Mouse (Mus musculus) embryo, embryonic 9.5 days (tissue): ENCODE data around the gene Gm11437.

Source experiments
- DNase-seq: peaks from one replicate; pipeline ENCODE4 v3.0.0-alpha.2; 2017; ENCODE audit errors: extremely low spot score

The Gm11437 gene

DNA sequence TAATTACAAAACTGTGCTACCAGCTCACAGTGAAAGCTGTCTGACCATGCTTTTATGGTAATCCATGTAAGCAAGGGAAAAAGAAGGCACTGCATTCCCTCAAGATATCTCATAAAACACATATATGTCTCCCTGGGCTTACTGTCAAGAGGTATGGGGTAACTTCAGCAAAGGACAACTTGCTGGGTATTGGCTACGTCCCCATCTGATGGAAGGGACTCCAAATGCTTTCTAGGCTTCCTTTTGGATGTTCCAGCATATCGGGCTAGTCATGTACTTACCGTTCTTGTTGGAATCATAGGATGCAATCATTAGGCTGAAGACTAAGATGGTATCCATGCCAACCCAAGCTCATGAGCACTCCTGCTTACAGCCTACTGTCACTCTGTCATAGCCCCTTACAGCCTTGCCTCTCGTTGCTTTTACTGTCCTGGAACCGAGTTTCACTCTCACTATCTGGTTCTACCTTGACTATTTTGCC, at the start of gene Gm11437:
Gene Gm11437 (minus strand): TSS at position 431 of the 481 bp plus-strand sequence.
- no peak for DNase-seq

DNA sequence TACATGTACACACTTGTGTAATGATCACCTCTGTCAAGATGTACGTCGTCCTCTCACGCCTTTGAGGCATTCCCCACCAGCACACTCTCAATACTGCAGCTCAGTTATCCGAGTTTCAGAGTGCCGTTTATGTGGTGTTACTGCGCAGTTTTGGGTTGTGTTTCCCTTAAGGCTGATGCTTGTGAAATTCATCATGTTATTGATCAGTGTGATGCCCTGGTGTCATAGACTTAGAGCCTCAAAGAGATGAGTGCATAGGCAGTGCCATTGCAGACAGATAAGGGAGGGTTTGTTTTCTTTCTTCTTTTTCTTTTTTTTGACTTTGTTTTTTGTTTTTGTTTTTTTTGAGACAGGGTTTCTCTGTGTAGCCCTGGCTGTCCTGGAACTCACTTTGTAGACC, 43.6 kb upstream of the Gm11437 start:
- no peak for DNase-seq

DNA sequence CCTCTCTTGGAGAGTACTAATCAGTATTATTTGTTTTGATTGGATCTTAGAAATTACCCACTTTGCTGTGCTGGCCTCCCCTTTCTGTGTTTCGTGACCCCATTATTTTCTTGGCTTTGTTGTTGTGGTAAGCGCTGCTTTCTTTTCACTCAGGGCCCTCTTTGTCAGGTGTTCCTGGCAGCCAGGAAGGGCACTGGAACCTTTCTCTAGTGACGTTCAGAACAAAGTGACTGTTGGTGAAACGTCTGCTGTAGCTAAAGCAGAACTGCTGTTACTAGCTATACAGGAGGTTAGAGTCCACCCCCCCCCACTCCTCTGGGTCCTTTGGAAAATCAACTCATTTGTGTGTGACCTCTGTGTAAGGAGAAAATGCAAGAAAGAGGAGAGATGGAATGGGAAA, 38.5 kb upstream of the Gm11437 start:
- no peak for DNase-seq

DNA sequence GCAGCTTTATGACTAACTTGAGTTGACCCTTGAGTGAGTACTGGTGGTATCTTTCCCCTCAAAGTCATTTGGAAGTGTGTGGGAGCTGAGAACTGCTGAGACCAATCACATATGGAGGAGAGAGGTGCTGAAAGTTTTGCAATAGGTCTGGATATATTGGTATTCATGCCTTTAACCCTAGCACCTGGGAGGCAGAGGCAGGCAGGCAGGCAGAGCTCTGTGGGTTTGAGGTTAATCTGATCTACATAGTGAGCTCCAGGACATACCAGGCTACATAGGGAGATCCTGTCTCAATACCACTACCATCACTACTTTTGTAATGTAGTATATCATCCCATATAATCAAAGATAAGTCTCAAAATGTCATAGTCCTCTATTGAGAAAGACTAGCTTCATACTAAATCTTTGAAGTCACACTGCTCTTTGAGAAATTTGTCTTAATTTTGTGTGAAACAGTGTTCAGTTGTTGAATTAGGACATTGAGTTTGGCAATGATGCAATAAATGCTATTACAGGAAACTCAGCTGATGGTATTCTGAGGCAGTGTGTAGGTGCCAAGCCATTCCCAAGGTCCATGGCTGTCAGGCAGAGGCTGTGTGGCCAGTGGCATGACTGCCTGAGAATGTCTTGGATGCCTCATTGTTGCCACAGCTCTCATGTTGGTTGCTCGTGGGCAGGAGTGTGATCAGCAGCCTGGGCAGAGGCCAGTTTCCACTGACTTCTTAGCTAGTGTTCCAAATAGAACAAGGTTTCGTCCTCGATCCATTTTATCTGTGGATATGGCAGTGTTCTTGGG, 30.5 kb upstream of the Gm11437 start:
- DNase-seq, result no peak

DNA sequence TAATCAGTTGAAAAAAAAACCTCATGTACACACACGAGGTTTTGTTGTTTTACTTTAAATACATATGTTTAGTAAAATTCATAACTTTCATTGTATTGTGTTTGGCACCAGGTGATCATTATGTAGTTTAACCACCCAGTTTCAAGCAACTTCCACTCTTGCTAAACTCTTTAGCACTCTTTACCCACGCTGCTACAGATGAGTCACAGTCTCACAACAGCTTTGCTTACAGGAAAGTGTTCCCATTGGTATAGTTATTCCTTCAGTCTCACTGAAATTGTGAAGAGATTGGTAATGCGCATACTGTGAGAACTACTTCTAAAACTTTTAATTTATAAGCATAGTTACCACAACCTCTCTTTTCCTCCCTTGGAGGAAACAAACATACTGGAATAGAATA, 27.5 kb upstream of the Gm11437 start:
- DNase-seq, result no peak

DNA sequence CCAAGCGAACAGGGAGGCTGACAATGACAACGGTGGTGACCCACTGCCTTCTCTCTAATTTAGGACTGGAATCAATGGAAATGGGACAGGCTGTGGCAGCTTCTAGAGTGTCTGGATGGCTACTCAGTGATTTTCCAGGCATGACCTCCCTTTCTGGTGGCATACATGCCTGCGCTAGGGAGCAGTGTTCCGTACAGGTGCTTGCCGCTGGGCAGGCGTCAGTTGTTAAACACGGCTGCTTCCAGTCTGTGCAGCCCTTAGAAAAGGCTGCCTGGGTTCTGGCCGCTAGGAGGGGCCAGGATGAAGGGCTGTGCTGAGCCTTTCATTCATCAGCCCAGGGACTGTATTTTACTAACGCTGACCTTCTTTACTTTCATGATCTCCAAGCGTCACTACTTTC, 26.0 kb upstream of the Gm11437 start:
- DNase-seq, result no peak

DNA sequence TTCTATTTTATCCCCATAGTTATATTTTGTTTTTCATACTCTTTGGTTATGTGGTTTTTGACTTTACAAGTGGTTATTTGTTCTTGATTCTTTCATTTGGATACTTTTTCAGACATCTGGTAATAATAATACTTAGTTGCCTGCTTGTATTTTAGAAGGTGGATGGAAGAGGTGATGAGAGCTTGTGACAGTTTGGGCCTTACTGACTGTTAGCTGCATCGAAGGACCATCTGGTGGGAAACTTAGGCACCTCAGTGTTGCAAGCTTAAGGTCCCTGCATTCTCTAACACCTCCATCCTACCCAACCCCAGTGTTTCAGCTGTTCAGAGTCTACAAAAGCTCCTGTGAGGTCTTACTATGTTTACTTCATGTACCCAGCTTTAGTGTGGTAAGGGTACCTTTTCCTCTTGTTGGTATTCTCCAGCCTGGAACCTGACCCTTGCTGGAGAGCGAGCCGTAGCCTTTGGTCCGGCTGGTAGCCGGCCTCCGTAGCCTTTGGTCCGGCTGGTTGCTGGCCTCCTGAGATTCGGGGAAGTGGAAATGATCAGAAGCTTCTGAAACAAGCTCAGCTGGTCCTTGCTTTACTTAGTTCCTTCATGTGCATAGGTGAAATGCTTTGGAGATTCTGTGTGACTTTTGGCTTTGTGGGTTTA, 23.4 kb upstream of the Gm11437 start:
- DNase-seq, result no peak

DNA sequence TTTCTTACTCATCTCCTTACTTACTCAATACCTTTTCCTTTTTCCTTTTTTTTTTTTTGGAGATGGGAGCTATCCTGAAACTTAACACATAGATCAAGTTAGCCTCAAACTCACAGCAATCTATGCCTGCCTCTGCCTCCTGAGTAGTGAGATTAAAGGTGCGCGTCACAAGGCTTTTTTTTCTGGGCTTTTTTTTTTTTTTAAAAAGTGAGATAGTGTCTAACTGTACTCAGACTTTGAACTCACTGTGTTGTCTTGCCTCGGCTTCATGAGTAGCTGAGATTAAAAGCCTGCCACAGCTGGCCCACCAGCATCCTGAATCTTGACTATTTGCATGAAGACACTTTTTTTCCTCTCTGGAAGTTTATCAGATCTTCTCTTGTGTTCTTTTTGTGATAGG, 21.3 kb upstream of the Gm11437 start:
- DNase-seq, result no peak

DNA sequence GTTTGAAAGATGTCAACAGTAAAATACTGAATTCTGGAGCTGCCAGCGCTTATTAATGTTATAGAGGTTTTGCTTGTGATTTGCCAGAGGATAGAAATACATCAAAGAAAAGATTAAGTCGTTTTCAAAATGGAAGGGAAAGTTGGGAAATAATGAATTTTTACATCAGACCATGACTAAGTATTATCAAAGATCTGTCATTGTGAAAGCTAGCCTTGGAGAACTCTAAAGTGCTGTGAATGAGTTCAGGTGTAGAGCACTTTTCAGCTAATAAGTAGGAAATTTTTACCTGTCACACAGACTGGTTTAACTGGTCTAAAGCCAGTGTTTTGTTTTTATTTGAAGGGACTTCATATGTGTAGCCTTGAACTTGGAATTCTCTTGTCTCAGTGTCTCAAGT, 14.0 kb upstream of the Gm11437 start:
- no peak for DNase-seq

DNA sequence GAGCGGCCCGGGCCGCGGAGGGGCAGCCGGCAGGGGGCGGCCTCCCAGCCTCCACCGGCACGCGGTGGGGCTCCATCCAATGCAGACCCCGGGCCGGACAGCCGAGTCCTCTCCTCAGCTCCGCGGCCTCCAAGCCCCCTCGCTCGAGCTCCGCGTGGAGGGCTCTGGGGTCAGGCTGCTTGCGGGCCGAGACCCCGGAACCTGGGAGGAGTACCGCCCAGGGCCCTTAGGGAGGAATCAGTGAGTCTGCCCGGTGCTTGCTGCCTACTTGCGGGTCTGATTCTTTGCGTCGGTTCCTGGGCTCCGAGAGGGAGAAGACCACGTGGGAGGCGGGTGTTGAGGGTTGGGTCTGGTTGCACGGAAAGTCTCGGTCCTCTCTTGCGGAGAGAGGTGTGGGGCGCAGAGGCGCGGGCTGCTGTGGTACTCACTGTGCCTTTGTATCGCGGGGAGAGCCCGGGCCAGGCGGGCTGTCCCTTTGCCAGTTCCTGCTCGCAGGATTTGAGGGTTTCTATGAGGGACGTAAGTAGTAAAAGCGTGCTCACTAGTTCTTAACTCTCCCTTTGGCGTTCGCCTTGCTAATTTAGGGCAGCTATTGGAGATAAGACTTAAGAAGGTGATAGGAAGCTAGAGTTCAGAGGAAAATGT, 12.8 kb upstream of the Gm11437 start:
- DNase-seq, result peak; percentile 89

DNA sequence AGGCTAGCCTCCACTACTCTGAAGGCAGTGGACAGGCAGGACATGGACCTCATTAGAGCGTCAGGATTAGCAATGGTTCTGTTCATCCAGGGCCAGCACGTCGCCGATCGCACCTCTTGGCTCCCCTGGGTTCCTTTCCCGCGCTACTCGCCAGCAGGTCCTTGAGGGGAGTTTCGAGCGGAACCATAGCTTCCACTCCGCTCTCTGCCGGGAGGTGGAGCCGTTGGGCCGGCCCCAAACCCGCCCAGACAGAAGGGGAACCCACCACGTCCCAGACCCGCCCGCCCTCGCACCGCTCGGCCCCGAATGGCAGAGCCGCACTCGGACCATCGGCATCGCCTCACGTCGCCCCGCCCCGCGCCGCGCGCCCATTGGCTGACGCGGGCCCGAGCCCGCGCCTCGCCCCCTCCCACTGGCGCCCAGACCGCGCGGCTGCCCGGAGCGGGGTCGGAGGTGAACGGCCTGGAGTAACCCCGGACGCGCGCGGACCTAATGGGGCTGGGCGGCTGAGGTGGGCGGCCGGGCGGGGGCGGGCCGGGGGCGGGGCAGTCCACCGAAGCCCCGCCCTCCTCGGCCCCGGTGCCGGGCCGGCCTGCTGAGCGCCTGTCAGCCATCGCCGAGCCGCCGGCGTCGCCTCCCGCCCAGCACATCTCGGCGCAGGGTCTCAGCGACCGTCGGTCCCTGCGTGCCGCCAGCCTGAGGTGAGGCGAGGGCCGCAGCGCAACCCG, 12.1 kb upstream of the Gm11437 start:
- peak; percentile 98 for DNase-seq

DNA sequence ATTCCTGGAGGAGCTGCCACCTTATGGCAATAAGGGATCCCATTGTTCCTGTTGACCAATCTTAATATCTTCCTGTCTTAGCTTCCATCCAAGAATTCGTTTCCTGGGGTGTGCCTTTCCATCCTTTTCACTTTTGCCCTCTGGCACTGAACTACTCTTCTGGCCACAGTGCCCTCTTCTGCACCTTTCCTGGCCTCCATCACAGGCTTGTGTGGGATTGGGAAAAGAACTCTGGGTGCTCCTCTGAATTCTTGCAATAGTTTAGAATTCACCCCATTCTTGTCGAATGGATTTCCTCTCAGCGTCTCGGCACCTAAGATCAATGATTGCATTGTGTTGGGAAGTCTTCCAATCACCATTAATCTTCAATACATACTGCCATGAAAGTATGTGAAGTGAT, 11.3 kb upstream of the Gm11437 start:
- DNase-seq, result no peak

DNA sequence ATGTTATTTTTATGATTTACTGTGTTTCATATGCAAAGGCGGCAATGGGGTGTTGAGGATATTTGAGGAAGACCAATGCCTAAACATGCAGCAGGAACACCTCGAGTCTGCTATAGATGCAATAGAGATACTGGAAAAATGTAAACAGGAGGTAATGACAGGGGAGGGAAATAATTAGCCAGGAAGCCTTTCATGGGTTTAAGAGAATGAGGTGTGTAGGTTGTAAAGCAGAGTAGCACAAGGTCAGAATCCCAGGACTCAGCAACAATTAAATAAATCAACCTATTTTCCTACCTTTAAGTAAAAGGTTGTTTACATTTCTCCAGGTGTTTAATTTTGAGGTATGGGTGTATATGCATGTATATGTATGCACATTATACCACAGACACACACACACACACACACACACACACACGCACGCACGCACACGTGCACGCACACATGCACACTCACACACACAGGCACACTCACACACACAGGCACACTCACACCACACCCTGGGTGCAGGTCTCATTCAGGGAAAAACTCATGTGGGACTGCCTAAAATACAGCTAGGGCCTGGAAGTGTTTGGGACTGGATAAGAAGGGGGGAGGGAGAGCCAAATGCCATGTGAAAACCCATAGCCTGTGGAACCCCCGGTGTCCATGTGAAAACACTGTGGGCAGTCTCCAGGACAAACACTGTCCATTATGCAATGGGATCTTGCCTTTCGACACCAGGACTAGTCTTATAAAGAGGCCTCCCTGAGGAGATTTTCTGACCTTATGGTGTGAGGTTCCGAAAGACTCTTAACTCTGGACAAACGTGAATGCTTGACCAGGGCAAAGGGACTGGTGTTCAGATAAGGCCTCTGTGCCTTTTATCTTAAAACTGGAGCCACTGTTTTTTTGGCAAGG, 5.5 kb upstream of the Gm11437 start:
- DNase-seq, result no peak

DNA sequence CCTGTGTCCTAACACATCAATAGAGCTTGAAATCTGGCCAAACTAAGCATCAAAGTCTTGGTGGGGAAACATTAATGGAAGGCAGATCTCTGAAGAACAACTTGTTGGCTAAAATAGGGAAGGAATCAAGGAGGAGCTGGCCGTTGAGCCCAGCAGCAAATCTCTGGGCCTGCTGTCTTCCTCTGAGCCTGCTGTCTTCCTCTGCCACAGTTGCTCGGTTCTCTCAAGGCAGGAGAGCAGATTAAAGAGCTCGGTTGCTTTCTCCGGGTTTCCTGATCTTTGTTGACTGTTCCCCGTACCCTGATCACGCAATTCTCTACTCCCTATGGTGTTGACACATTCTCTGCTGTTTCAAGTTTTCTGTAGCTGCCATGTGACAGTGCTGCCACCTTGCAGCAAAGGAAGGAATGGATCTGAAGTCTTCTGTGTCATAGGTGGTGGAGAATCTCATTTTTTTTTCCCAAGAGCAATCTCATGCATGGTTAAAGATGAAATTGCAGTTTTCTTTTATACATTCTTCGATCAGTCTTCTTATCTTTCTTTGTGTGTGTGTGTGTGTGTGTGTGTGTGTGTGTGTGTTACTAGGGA, 1.5 kb upstream of the Gm11437 start:
- no peak for DNase-seq

DNA sequence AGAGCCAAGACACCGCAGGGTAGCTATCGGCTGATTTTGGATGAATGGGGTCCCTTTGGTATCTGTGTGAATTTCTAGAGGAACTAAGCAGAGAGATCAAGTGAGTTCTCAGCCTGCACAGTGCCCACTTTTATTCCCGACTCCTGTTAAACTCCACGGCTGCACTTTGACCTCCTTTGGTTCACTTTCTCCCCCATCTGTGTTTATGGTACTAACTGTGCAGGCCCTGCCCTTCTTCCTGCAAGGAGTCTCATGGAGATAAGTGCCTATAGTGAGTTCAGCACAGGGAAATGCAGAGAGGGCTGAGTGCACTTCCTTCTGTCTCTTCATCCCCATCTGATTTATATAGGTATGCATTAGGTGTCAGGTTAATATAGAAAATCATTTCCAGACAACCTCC, 2.7 kb downstream of the Gm11437 start:
- DNase-seq, result no peak

DNA sequence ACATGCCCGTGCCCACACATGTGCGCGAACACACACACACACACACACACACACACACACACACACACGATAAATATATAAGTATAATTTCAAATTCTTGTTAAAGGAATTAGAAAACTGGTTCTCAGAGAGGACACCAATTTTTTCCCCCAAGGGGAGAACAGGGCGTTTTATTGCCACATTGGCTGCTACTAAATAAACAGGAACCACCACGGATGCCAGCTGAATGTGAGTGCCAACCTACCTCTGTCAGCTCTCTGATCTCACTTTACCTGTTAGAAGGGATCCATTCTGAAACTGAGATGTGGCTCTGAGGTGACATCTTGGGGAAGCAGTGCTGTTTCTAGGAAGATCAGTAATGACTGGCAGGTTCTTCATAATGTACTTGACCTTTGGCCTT, 3.2 kb downstream of the Gm11437 start:
- no peak for DNase-seq

DNA sequence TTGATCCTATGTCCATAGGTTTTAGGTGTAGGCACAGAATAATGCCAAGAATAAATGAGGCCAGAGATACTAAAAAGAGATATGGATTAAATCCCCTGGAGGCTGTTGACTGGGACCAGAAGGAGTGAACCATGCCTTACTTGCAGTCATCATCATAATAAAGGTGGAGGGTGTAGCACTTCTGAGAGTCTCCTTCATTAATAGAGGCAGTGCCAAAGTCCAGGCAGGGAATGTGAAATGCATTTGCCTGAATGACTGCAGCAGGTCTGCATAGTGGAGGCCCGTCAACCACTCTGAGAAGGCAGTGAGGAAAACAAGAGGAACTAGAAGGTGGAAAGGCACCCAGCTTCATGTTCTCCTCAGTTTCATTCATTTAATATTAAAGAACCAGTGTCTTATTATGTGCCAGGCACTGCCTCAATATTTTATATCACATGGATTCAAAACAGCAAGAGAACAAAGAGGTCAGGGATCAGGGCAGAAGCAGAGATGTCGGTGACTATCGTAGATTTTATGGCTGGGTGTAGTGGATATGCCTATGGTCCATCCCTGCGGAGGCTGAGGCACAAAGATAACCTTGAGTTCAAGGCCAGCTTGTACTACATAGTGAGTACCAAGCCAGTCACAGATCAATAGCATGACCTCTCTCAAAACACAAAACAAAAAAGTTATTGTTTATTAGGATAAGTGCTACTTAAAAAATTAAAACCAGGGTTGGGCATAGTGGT, 10.6 kb downstream of the Gm11437 start:
- DNase-seq, result no peak

DNA sequence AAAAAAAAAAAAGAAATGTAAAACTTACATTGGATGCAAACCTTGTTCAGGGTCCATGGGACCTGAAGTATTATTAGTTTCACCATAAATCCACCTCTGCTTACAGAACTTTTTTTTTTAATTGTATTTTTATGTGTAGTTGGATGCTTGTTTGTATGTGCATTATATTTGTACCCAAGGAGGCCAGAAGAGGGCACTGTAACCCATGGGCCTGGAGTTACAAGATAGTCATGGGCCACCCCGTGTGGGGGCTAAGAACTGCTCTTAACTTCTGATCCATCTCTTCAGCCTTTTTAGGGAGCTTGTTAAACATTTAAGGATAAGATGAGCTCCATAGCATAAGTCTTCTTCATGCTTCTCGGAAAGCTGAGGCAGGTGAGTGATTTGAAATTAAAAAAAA, 16.4 kb downstream of the Gm11437 start:
- no peak for DNase-seq

DNA sequence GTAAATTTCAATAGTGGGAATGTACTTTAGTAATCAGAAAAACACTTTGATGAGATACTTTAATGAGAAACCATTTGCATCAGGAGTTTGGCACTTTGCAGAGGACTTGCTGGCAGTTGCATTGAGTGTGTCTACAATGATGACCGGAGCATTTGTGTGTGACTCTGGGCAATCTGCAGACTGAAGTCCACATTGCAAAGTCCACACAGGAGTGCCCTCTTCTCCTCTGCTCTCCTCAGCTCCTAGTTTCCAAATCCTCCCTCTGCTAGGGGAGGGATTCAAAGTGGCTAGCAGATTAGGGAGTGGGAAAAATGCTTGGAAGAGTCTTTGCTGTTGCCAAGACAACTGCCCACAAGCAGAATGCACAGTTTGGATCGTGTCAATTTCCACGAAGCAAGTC, 21.2 kb downstream of the Gm11437 start:
- no peak for DNase-seq

DNA sequence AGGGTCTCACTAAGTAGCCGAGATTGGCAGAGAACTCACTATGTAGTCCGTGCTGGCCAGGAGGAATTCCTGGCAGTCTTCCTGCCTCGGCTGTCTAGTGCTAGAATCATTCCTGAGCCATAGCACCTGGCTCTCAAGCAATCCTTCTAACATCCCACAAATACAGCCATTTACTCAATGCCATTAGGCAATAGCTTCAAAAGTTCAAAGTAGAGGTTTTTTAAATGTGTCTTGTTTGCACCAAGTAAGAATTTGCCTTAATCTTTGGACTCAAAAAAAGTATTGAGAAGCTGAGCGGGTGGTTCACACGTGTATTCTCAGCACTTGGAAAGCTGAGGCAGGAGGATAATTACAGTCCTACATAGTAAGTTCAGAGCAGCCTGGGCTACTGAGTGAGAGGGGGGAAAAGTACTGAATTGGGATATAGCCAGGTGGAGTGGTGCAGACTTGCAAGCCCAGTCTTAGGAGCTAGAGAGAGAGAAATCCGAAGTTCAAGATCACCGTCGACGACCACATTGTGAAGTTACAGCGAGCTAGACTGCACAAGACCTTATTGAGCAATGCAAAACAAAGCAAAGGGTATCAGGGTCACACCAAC, 22.0 kb downstream of the Gm11437 start:
- no peak for DNase-seq
